Mouse (Mus musculus): ENCODE measurements around the gene Acot13. TPM values are rescaled to one million over a fixed set of nuclear protein-coding genes. Genes with fewer than 3 reads are reported as not detected.
A peak's percentile ranks its signal among the peaks of the same experiment; 100 is the strongest.
"Not testable (repeated sequence)": the region's sequence is repeated elsewhere in the genome, so short reads cannot be mapped to it uniquely, and the experiment has no call there.

The Acot13 gene
- polyA plus RNA-seq (2012; rRNA removed), result 148 and 246 TPM in 2 replicates

DNA sequence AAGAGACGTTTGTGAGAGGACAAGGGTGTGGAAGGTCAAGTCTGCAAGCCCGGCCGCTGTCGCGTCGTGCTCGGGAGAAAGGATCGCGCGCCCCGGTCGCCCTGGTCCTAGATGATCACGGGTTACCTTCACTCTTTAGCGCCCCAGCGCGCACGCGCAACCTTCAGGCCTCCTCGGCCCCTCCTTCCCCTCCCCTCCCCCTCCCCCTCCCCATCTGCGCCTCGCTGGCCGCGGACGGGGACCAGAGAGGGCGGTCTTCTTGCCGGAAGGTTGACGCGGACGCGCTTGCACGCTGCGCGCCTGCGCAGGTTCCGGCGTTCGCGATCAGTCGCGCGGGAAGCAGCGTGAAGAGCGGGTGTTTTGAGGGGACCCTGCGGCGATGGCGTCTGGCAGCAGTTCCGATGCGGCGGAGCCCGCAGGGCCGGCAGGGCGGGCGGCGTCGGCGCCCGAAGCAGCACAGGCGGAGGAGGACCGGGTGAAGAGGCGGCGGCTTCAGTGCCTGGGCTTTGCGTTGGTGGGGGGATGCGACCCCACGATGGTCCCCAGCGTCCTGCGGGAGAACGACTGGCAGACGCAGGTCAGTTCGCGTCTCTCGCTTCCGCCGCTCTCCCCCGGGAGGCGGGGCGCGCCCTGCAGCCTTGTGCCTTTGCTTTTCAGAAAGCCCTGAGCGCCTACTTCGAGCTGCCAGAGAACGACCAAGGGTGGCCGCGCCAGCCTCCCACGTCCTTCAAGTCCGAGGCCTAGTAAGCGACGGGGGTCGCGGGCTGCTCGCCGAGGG is at the start of gene Acot13, which contains the start of gene Tdp2:
Gene Acot13 (minus strand): TSS at position 188 of the 778 bp plus-strand sequence.
Gene Tdp2 (plus strand): TSS at position 327 of the 778 bp plus-strand sequence.
- peak; percentile 80 to 92 for DNase-seq (ENCODE audit: extremely low spot score in 1 of 2, low spot score in 1 of 2)

DNA sequence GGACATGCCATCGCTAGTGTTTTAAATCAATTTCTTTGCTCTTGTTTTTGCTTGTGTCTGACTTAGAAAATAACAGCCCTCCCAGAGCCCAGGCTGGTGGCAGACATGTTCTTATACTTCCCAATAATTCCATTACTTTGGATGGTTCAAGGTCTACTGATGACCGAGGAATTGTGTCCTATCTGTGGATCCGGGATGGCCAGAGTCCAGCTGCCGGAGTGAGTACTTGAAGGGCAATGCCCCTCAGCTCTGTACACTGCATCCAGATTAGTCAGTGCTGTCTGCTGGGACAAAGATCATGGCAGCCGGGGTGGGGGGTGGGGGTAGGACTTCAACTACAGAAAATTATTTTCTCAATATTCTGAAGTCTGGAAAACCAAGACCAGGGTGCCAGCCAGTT is 49.4 kb upstream of the Acot13 start:
- no peak for DNase-seq (ENCODE audit: extremely low spot score in 1 of 2, low spot score in 1 of 2)

DNA sequence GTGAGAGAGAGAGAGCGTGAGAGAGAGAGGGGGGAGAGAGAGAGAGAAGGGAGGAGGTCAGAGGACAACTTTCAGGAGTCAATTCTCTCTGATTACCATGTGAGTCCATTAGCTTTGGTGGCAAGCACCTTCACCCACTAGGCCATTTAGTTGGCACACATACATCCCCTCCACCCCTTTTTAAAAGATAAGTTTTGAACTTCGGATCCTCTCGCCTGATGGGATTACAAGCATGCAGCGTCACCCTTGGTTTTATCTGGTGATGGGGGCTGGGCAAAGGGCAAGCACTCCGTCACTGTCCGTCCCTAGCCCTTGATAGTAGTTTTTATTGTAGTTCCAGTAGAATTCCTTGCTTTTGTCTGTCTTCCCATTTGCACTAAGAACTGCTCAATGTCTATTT is 48.9 kb upstream of the Acot13 start:
- no peak for DNase-seq (ENCODE audit: extremely low spot score in 1 of 2, low spot score in 1 of 2)

DNA sequence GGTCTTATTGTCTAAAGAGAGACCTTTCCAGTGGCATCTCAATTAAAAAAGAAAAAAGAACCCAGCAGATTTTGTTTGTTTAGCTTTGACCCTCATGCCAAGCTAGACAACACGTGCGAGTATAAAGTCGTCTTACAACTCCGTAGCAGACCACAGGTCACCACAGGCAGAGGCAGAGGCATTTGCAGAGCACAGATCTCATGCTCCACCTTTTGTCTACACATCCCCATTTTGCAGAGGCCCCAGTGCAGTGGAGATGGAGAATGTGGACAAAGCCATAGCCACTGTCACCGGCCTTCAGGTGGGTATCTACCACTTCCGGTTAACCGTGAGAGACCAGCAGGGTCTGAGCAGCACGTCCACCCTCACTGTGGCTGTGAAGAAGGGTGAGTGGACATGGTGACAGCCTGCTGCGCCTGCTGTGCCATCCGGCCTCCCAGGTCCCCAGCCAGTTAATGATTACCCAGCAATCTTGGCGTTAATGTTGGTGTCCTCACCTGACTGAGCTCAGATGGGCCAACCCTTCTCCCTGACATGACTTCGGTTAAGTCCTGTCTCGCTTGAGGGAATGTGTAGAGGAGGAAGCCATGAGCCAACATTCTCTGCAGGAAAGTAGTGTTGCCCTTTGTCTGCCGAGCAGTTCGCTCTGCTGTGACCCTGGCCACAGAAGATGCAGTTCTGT is 48.2 kb upstream of the Acot13 start:
- no peak for DNase-seq (ENCODE audit: extremely low spot score in 1 of 2, low spot score in 1 of 2)

DNA sequence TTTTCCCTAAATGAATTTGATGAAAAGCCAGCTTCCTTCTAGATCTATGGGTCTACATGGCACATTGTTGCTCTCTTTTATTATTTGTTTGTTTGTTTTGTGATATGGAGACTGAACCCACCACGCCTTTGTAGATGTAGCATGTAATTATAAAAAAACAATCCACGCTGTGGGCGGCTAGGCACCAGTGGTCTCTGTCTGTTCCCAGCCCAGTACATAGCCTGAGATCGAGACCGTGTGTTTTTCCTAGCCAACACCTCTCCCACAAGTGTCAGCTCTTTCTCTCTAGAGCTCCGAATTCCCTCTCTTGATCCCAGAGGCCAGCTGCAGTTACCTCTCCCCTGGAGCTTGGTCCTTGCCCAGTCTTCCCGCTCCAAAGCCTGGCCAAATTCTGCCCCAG is 36.9 kb upstream of the Acot13 start:
- DNase-seq (ENCODE audit: extremely low spot score in 1 of 2, low spot score in 1 of 2), result no peak

DNA sequence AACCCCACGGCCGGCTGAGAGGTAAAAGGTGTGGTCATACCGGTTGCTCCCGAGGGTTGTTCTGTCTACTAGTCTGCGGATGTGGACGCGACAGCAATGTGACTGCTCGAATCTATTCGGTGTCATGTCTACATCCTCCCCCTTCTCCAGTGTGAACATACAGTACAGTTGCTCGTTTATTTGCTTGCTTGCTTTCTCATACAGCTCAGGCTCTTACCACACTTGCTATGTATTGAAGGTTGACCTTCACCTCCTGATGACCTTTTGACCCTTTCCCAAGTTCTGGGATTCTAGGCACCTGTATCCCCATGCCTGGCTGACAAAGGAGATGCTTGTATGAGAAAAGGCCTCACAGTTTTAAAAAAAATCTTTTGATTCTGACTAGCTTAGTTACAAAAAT is 36.4 kb upstream of the Acot13 start:
- no peak for DNase-seq (ENCODE audit: extremely low spot score in 1 of 2, low spot score in 1 of 2)

DNA sequence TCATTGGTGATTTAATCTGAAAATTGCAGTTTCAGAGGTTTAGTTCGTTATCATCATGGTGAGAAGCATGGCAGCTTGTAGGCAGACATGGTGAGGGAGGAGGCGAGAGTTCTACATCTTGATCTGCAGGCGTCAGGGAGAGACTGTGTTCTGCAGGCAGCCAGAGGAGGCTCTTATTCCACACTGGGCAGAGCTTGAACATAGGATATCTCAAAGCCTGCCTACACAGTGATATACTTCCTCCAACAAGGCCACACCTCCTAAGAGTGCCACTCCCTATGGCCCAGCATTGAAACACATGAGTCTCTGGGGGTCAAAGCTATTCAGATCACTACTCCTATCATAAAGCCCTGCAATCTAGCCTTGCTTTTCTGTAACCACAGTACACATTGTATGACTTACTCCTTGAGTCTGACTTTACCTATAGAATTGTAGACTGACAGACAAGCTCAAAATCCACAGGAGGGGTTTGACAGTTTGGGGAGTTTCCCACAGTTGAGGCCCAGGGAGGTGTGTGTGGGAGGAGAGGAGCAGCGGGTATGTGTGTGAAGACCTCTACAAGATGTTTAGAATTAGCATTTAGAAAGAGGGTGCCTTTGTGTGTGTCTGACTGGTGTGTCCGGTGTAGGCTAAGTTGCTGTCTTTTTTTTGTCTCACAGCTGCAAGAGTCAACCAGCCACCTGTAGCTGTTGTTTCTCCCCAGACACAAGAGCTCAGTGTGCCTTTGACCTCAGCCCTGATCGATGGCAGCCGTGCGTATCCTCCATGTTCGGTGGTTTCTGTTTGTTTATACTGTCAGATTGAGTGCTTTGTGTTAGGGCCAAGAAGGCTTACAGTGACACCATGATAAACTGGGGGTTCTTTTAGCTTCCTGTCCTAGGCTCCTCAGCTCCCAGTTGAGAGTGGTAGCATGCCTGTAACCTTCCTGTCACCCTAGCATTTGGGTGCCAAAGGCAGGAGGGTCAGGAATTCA is 35.4 kb upstream of the Acot13 start:
- no peak for DNase-seq (ENCODE audit: extremely low spot score in 1 of 2, low spot score in 1 of 2)

DNA sequence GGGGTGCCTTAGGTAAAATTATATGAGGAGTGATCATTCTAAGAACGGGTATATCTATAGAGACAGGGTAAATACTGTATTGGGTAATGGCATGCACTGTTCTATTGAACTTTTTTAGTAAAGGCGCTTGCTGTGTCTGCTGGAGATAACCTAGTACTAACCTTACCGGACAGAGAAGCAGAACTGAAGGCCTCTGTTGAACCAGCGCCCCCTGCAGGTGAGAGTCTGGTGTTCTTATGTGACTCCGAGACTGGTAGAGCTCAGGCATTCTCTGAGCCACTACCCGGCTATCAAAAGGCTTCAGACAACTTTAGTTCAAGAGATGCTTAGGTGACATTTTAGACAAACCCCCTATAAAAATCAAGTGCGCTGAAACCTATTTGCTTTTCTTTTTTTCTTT is 31.2 kb upstream of the Acot13 start:
- DNase-seq (ENCODE audit: extremely low spot score in 1 of 2, low spot score in 1 of 2), result peak in 1 of 2 experiments; percentile 77

DNA sequence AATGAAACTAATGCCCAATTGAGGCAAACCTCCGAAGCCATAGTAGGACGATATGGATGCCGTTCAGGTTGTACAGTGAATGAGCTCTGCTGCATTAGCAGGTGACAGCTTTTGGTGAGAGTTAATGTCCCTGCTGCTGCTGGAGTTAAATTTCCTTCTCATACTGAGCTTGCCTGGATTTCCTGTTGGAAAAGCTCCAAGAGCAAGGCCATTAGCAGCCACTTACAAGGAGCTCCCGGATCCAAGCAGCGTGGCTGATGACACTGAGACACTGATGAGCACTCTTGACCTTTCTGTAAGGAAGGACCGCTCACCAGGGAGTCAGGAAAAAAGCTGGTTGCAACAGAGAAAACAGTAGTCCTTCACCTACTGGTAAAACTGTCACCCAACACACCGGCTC is 30.7 kb upstream of the Acot13 start:
- DNase-seq (ENCODE audit: extremely low spot score in 1 of 2, low spot score in 1 of 2), result no peak

DNA sequence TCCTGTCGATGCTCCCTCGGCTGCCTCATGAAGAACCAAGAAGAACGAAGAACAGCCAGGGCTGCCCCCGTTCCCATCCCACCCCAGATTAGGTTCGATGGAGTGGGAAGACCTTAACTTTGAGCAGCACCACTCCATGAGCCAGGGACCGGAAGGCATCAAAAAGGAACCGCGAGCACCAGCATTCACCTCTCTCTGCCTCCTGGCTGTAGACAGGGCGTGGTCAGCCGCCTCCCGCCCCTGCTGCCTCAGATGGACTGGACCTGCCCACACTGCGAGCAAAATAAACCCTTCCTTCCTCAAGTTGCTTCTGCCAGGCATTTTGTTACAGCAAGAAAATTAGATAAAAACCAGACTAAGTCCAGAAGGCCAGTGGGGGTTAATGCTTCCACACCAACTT is 29.7 kb upstream of the Acot13 start:
- DNase-seq (ENCODE audit: extremely low spot score in 1 of 2, low spot score in 1 of 2), result no peak

DNA sequence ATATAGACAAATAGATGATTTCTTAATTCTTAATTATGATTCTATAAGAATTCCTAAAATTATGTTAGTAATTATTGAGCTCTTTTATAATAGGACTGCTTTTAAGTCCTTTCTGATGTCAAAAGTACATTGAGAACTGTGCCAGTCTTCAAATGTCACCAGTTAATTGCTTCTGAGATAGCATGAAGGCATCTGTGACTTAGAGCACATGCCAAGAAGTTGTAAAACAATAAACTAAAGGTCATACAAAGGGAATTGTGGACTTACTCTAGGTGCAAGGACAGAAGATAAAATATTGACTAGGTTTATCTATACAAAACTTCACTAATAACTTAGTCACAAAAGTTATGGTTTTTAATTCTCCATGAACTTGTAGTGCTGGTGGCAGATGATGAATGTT is 27.8 kb upstream of the Acot13 start:
- DNase-seq (ENCODE audit: extremely low spot score in 1 of 2, low spot score in 1 of 2), result no peak

DNA sequence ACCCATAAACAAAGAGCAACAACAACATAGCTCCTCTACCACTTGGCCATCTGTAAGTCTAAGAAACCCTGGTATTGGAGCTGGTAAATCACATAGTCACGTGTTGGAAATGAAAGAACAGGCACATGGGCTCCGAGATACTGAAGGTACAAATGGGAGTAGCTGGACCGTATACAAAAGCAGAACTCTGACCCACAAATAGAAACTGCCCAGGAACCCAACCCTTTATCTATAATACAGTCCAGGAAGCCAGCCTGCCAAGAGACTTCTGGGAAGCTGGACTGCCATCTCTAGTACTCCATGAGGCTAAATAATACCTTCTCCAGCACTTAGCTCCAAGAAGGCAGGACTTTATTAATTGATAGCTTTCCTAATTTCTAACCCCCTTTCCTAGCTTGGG is 21.2 kb upstream of the Acot13 start:
- no peak for DNase-seq (ENCODE audit: extremely low spot score in 1 of 2, low spot score in 1 of 2)

DNA sequence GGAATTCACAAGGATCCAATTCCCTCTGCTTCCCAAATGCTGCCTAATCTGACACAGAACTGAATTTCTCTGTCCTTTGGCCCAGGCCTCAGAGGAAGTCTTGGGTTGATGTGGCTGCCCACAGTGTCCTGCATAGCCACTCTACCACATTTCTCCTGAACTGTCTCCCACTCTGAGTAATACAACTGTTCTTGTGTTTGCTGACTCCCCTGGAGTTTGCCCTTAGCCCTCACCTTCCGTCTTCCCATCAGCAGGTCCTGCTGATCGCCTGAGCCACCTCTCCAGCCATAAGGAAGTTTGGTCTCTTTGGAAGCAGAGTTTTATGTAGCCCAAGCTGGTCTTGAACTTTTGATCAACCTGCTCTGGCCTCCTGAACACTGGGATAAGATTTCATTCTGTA is 20.6 kb upstream of the Acot13 start:
- DNase-seq (ENCODE audit: extremely low spot score in 1 of 2, low spot score in 1 of 2), result no peak

DNA sequence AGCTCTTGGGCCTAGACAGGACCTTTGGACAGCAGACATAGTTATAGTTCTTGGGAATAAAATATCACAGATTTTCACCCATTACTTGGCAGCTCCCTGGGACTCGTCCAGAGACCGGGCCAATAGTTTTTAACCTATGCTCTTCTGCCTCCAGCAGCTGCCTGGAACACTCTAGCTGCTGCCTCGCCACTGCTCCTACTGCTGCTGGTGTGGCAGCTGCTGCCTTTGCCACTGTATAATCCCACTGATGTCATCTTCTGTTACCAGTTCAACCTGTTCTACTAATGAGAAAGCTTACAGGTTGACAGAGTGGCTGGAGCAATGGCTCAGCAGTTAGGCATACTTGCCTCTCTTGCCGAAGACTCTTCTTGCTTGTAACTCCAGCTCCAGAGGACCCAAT is 18.0 kb upstream of the Acot13 start:
- DNase-seq (ENCODE audit: extremely low spot score in 1 of 2, low spot score in 1 of 2), result no peak

DNA sequence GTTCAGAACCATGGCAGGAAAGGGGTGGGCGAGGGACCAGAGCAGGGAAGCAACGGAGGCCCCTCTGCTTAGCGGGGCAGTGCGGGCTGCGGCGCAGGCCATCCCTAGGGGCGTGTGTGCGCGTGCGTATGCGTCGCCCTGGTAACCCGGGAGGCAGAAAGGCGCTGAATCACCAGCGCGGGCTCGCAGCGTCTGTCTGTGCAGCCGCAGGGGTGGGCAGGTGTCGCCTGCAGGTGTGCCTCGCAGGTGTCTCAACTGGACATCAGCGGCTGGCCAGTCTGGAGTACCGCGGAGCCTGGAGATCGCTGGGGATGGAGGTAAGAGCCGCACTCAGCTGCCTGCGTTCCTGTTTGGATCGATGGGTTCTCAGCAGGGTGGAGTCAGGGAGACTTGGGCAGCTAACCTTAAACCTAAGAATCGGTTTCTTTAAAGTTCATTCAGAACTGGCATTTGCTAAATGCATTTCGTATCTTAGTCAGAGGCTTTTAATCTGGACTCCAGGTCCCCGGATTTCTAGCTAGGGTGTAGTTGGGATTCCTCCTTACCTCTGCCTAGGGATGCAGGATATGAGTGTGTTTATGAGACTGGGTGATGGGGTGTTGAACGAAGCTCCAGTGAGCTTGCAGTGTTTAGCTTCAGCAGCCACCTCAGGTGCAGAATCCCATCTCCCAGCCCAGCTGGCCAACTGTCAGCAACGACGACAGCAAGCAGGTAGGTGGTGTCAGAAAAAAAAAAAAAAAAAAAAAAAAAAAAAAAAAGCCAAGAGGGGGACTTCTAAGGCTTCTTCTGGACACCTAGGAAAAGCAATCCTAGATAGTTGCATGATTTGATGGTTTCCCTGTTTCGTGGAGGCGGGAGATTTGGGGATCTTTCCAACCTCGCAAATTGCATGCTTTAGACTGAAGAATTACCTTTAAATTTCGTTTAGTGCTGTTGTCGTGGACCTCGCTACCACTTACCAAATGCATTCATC is 13.9 kb upstream of the Acot13 start, which contains the start of gene D130043K22Rik:
Gene D130043K22Rik (plus strand): TSS at position 153 of the 973 bp plus-strand sequence.
- peak; percentile 36 to 80 for DNase-seq (ENCODE audit: extremely low spot score in 1 of 2, low spot score in 1 of 2)

DNA sequence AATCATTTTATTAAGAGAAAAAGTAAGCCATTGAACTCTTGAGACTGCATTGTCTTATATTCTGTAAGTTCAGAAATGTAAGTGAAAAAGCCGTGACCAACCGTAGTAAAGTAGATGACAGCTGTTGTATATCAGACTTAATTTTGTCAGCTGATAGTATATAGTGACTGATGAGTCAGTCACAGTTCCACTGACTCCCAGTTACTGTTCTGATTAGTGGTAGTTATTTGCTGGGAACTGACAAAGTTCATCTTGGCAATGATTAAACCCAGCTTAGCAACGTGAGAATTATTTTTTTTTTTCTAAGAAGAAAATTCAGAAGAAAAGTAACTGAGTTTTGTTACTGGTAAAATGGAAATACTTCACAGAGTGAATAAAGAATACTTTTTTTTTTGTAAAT is 10.4 kb upstream of the Acot13 start:
- DNase-seq (ENCODE audit: extremely low spot score in 1 of 2, low spot score in 1 of 2), result no peak

DNA sequence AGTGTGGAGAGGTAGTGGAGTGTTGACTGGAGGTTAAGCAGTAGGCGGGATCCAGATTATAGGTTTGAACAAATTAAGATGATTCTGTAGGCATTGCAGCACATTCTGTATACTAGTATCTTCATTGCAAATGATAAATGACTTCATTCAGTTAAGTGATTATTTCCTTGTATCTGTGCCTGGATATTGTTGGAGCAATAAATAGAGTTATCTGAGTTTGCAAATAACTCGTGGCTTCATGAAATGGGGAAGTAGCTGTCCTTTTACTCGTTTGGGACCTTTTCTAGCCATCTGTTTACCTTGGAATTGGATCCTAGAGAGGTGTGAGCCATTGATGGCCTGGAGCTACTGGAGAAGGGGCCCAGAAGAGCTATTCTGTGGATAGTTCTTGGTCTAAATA is 8.5 kb upstream of the Acot13 start:
- DNase-seq (ENCODE audit: extremely low spot score in 1 of 2, low spot score in 1 of 2), result no peak

DNA sequence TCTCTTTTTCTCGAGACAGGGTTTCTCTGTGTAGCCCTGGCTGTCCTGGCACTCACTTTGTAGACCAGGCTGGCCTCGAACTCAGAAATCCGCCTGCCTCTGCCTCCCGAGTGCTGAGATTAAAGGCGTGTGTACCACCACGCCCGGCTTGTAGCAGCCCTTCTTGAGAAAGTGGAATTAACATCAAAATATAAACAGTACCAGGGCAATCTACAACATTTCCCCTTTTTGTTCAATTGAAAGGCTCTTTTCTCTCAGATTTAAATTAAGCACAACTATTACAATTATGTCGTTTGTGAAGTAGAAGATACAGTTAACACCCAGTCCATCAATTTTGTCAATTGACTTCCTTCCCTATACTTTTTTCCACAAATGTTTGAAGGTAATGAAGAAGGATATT is 6.4 kb upstream of the Acot13 start:
- not testable (repeated sequence) for DNase-seq (ENCODE audit: extremely low spot score in 1 of 2, low spot score in 1 of 2)

DNA sequence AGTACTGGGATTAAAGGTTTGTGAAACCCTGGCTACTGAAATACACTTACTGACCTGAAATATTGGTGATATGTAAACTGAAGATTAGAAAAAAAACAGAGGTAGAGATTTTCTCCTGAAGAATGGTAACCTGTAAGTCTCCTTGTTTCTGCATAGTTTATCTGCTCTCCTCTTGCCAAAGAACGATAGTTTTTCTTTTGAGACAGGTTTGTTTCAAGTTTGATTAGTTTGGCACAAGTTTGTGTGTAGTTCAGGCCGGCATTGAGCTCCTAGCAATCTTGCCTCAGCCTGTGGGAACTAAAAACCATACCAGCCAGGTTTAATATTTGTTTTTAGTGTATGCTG is 1.4 kb upstream of the Acot13 start:
- no peak for DNase-seq (ENCODE audit: extremely low spot score in 1 of 2, low spot score in 1 of 2)

Data from frontal cortex, adult 2 months (tissue).